Mouse (Mus musculus): ENCODE results near the gene Ddx24. TPM values are rescaled to one million over a fixed set of nuclear protein-coding genes. Genes with fewer than 3 reads are reported as not detected.
A peak's percentile ranks its signal among the peaks of the same experiment; 100 is the strongest.

The Ddx24 gene
- polyA plus RNA-seq, 1 experiment: 37.5 TPM

DNA sequence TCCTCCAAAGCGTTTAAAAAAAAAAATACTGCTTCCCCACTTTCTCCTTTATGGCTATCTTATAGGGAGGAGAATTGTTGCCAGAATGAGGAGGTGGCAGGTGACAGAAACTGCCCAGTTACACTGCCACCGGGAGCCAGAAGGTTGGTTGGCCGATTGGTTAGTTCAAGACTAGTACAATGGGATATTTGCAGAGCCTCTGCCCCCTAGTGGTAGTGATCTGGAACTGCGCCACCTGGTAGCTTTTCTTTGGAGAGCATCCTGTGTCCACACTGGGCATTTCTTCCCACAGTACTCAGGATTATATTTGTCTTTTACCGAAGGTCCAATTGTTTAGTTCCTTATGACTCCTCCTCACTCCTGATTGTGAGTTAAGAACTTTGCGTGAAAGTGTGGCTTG is 53.9 kb downstream of the Ddx24 start:
- H3K36me3 ChIP-seq (ENCODE audit: control insufficient read depth, insufficient read depth, low read length): no peaks in the 10 kb centered on the region
- 31% methylated on average over 6 of the region's 6 CpGs for WGBS
- TF ChIP-seq POLR2A (IDR thresholded peaks at IDR 0.05; ENCODE audit: low read depth, low read length) (no peak), CTCF (conservative IDR thresholded peaks at IDR 0.05; ENCODE audit: insufficient read depth, insufficient read length, low read depth, low read length) (peak; percentile 79)
- H3K4me1 ChIP-seq (ENCODE audit: control insufficient read depth, insufficient read depth, low read length): no peaks in the 10 kb centered on the region
- no peaks in the 10 kb centered on the region for H3K27me3 ChIP-seq (replicated peaks; ENCODE audit: control insufficient read depth, insufficient read depth, low read length)
- peak; percentile 70 for DNase-seq
- no peak overlapping the region for H3K4me3 ChIP-seq (ENCODE audit: insufficient read depth, low read depth, low read length)
- no peak overlapping the region for H3K27ac ChIP-seq (ENCODE audit: insufficient read depth, low read depth, low read length)

GRCm38 (mm10) chr12:103370861-103371260 is 54.8 kb downstream of the Ddx24 start:
- Histone ChIP-seq H3K4me3 (ENCODE audit: insufficient read depth, low read depth, low read length) (no peak overlapping the region), H3K36me3 (ENCODE audit: control insufficient read depth, insufficient read depth, low read length) (no peaks in the 10 kb centered on the region), H3K4me1 (ENCODE audit: control insufficient read depth, insufficient read depth, low read length) (no peaks in the 10 kb centered on the region), H3K27me3 (replicated peaks; ENCODE audit: control insufficient read depth, insufficient read depth, low read length) (no peaks in the 10 kb centered on the region), H3K27ac (ENCODE audit: insufficient read depth, low read depth, low read length) (no peak overlapping the region)
- no peak for DNase-seq
- 74% methylated on average over 4 of the region's 4 CpGs for WGBS
- TF ChIP-seq CTCF (conservative IDR thresholded peaks at IDR 0.05; ENCODE audit: insufficient read depth, insufficient read length, low read depth, low read length): no peak
- TF ChIP-seq POLR2A (IDR thresholded peaks at IDR 0.05; ENCODE audit: low read depth, low read length): no peak

- WGBS: 53% methylated on average over 2 of the region's 2 CpGs
- DNase-seq: no peak
- H3K27me3 ChIP-seq (replicated peaks; ENCODE audit: control insufficient read depth, insufficient read depth, low read length): no peaks in the 10 kb centered on the region
- H3K4me3 ChIP-seq (ENCODE audit: insufficient read depth, low read depth, low read length): no peak overlapping the region
- H3K4me1 ChIP-seq (ENCODE audit: control insufficient read depth, insufficient read depth, low read length): no peaks in the 10 kb centered on the region
- TF ChIP-seq CTCF (conservative IDR thresholded peaks at IDR 0.05; ENCODE audit: insufficient read depth, insufficient read length, low read depth, low read length) (no peak), POLR2A (IDR thresholded peaks at IDR 0.05; ENCODE audit: low read depth, low read length) (no peak)
- H3K36me3 ChIP-seq (ENCODE audit: control insufficient read depth, insufficient read depth, low read length): no peaks in the 10 kb centered on the region
- no peak overlapping the region for H3K27ac ChIP-seq (ENCODE audit: insufficient read depth, low read depth, low read length)
Measured at GRCm38 (mm10) chr12:103368777-103369176, 56.9 kb downstream of the Ddx24 start.

GRCm38 (mm10) chr12:103368326-103368669 is 57.3 kb downstream of the Ddx24 start:
- DNase-seq: no peak
- H3K4me3 ChIP-seq (ENCODE audit: insufficient read depth, low read depth, low read length): no peak overlapping the region
- H3K36me3 ChIP-seq (ENCODE audit: control insufficient read depth, insufficient read depth, low read length): no peaks in the 10 kb centered on the region
- 72% methylated on average over 7 of the region's 7 CpGs for WGBS
- H3K27ac ChIP-seq (ENCODE audit: insufficient read depth, low read depth, low read length): no peak overlapping the region
- no peaks in the 10 kb centered on the region for H3K4me1 ChIP-seq (ENCODE audit: control insufficient read depth, insufficient read depth, low read length)
- no peak for TF ChIP-seq CTCF (conservative IDR thresholded peaks at IDR 0.05; ENCODE audit: insufficient read depth, insufficient read length, low read depth, low read length)
- no peak for TF ChIP-seq POLR2A (IDR thresholded peaks at IDR 0.05; ENCODE audit: low read depth, low read length)
- no peaks in the 10 kb centered on the region for H3K27me3 ChIP-seq (replicated peaks; ENCODE audit: control insufficient read depth, insufficient read depth, low read length)

- no peak overlapping the region for H3K27ac ChIP-seq (ENCODE audit: insufficient read depth, low read depth, low read length)
Measured at GRCm38 (mm10) chr12:103367620-103368325, 57.9 kb downstream of the Ddx24 start.

GRCm38 (mm10) chr12:103367171-103367570 is 58.5 kb downstream of the Ddx24 start:
- TF ChIP-seq POLR2A (IDR thresholded peaks at IDR 0.05; ENCODE audit: low read depth, low read length) (no peak), CTCF (conservative IDR thresholded peaks at IDR 0.05; ENCODE audit: insufficient read depth, insufficient read length, low read depth, low read length) (no peak)
- Histone ChIP-seq H3K27me3 (replicated peaks; ENCODE audit: control insufficient read depth, insufficient read depth, low read length) (no peaks in the 10 kb centered on the region), H3K36me3 (ENCODE audit: control insufficient read depth, insufficient read depth, low read length) (no peaks in the 10 kb centered on the region), H3K27ac (ENCODE audit: insufficient read depth, low read depth, low read length) (no peak overlapping the region), H3K4me1 (ENCODE audit: control insufficient read depth, insufficient read depth, low read length) (no peaks in the 10 kb centered on the region), H3K4me3 (ENCODE audit: insufficient read depth, low read depth, low read length) (no peak overlapping the region)
- WGBS: 78% methylated on average over 2 of the region's 2 CpGs
- no peak for DNase-seq

More at GRCm38 (mm10) chr12:103367620-103368325, 57.9 kb downstream of the Ddx24 start:
- H3K27me3 ChIP-seq (replicated peaks; ENCODE audit: control insufficient read depth, insufficient read depth, low read length): no peaks in the 10 kb centered on the region
- H3K4me1 ChIP-seq (ENCODE audit: control insufficient read depth, insufficient read depth, low read length): no peaks in the 10 kb centered on the region
- H3K4me3 ChIP-seq (ENCODE audit: insufficient read depth, low read depth, low read length): no peak overlapping the region
- peak; percentile 46 for DNase-seq
- H3K36me3 ChIP-seq (ENCODE audit: control insufficient read depth, insufficient read depth, low read length): no peaks in the 10 kb centered on the region
- TF ChIP-seq CTCF (conservative IDR thresholded peaks at IDR 0.05; ENCODE audit: insufficient read depth, insufficient read length, low read depth, low read length) (peak; percentile 57), POLR2A (IDR thresholded peaks at IDR 0.05; ENCODE audit: low read depth, low read length) (no peak)
- 17% methylated on average over 18 of the region's 18 CpGs for WGBS

DNA sequence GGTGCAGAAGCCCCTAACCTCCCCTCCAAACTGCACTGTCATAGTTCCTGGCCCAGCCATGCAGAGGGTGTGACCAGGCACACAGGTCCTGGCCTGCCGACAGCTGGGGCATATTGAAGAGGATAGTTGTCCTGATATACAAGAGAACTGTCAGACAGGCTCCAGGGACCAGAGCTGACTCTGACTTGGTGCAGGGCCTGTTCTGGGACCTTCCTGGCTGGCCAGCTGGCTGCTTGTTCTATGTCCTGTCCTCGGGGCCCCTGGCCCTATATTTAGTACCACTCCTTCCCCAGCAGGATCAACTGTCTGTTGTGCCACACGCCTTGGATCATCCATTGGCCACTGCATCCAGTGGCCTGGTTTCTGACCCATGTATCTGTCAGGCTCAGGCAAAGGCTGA is 63.3 kb downstream of the Ddx24 start:
- H3K4me3 ChIP-seq (ENCODE audit: insufficient read depth, low read depth, low read length): no peak overlapping the region
- DNase-seq: no peak
- 82% methylated on average over 3 of the region's 3 CpGs for WGBS
- no peak overlapping the region for H3K27ac ChIP-seq (ENCODE audit: insufficient read depth, low read depth, low read length)
- no peaks in the 10 kb centered on the region for H3K36me3 ChIP-seq (ENCODE audit: control insufficient read depth, insufficient read depth, low read length)
- no peaks in the 10 kb centered on the region for H3K4me1 ChIP-seq (ENCODE audit: control insufficient read depth, insufficient read depth, low read length)
- no peaks in the 10 kb centered on the region for H3K27me3 ChIP-seq (replicated peaks; ENCODE audit: control insufficient read depth, insufficient read depth, low read length)
- TF ChIP-seq POLR2A (IDR thresholded peaks at IDR 0.05; ENCODE audit: low read depth, low read length) (no peak), CTCF (conservative IDR thresholded peaks at IDR 0.05; ENCODE audit: insufficient read depth, insufficient read length, low read depth, low read length) (no peak)

Data from kidney, adult 2 months (tissue).